Mouse (Mus musculus) layer of hippocampus, adult 18-20 months (tissue): ENCODE measurements around the gene Sac3d1. TPM values are rescaled to one million over a fixed set of nuclear protein-coding genes. Genes with fewer than 3 reads are reported as not detected.
A peak's percentile ranks its signal among the peaks of the same experiment; 100 is the strongest.

Experiments
- DNase-seq, 2 experiments: peaks; one replicate each; pipeline ENCODE4 v3.0.0; 2022; ENCODE audit warnings: low spot score in 2 of 2
- total RNA-seq, 2 experiments: library from RNA; stranded (reverse); gene quantifications; 2 replicates each; pipeline ENCODE4 v1.2.3; 2021

The Sac3d1 gene
- total RNA-seq, 2 experiments from 2014 or later = 15.5 to 15.6 TPM

GRCm38 (mm10) chr19:6071261-6071660 lies 47.2 kb downstream of the Sac3d1 start:
- no peak for DNase-seq

- DNase-seq = no peak
Observed at GRCm38 (mm10) chr19:6070571-6071250, 47.7 kb downstream of the Sac3d1 start.

GRCm38 (mm10) chr19:6069851-6070250 lies 48.6 kb downstream of the Sac3d1 start:
- DNase-seq = no peak

- no peak for DNase-seq
Observed at GRCm38 (mm10) chr19:6068951-6069350, 49.5 kb downstream of the Sac3d1 start.

GRCm38 (mm10) chr19:6067724-6068415 lies 50.6 kb downstream of the Sac3d1 start, which contains the start of gene Tm7sf2:
Gene Tm7sf2 (minus strand): TSS chr19:6068373.
- peak; percentile 83 to 89 for DNase-seq

- DNase-seq = peak; percentile 77 to 86
Observed at GRCm38 (mm10) chr19:6067011-6067723, 51.3 kb downstream of the Sac3d1 start.

- DNase-seq = no peak
Observed at GRCm38 (mm10) chr19:6066571-6066970, 51.9 kb downstream of the Sac3d1 start.

Other genes starting within 250 kb of the Sac3d1 start
- 10 to 100 TPM; 12.7 to 13.0 TPM for gene Frmd8, start 243.4 kb downstream of the Sac3d1 start, total RNA-seq
- gene Slc25a45, start 240.8 kb downstream of the Sac3d1 start, total RNA-seq = 1 to 10 TPM; 2.9 to 3.2 TPM
- gene Tigd3, start 224.5 kb downstream of the Sac3d1 start, total RNA-seq = 1 to 10 TPM; 2.5 TPM
- gene Dpf2, start 205.6 kb downstream of the Sac3d1 start, total RNA-seq = 100 to 1,000 TPM in 1 of 2 experiments, 10 to 100 TPM in 1; 90.8 to 100 TPM
- gene Cdc42ep2, start 193.8 kb downstream of the Sac3d1 start, total RNA-seq = 1 to 10 TPM; 4.3 to 4.6 TPM
- 1 to 10 TPM; 5.0 to 5.9 TPM for gene Pola2, start 154.4 kb downstream of the Sac3d1 start, total RNA-seq
- gene Slc22a20, start 132.5 kb downstream of the Sac3d1 start, total RNA-seq = not detected
- gene Capn1, start 102.8 kb downstream of the Sac3d1 start, total RNA-seq = 10 to 100 TPM; 23.2 to 24.8 TPM
- gene Syvn1, start 72.1 kb downstream of the Sac3d1 start, total RNA-seq = 10 to 100 TPM; 43.4 to 44.5 TPM
- gene Mrpl49, start 60.9 kb downstream of the Sac3d1 start, total RNA-seq = 10 to 100 TPM; 48.0 to 52.0 TPM
- gene Fau, start 60.8 kb downstream of the Sac3d1 start, total RNA-seq = 100 to 1,000 TPM; 769 to 789 TPM
- 10 to 100 TPM; 34.6 to 36.2 TPM for gene Znhit2, start 57.5 kb downstream of the Sac3d1 start, total RNA-seq
- gene Tm7sf2, start 50.3 kb downstream of the Sac3d1 start, total RNA-seq = 10 to 100 TPM; 22.4 to 24.4 TPM
- 10 to 100 TPM; 93.7 to 94.4 TPM for gene Vps51, start 41.4 kb downstream of the Sac3d1 start, total RNA-seq
- not detected for gene Tmem262, start 38.6 kb downstream of the Sac3d1 start, total RNA-seq
- gene Gm28374, start 36.4 kb downstream of the Sac3d1 start, total RNA-seq = 1 to 10 TPM in 1 of 2 experiments, under 1 TPM in 1; 0.91 to 1.3 TPM
- 10 to 100 TPM; 36.6 to 42.0 TPM for gene Zfpl1, start 33.7 kb downstream of the Sac3d1 start, total RNA-seq
- not detected for gene Cdca5, start 33.7 kb downstream of the Sac3d1 start, total RNA-seq
- not detected for gene AC131692.1, start 24.2 kb downstream of the Sac3d1 start, total RNA-seq
- under 1 TPM in 1 of 2 experiments, not detected in 1; 0.12 TPM for gene Naaladl1, start 12.9 kb downstream of the Sac3d1 start, total RNA-seq
- 10 to 100 TPM; 37.6 to 45.1 TPM for gene Snx15, start 9.7 kb upstream of the Sac3d1 start, total RNA-seq
- gene Batf2, start 22.3 kb upstream of the Sac3d1 start, total RNA-seq = under 1 TPM; 0.59 to 0.89 TPM
- gene Arl2, start 22.9 kb upstream of the Sac3d1 start, total RNA-seq = 10 to 100 TPM; 83.2 to 84.8 TPM
- not detected for gene Majin, start 65.7 kb upstream of the Sac3d1 start, total RNA-seq
- gene Gpha2, start 107.7 kb upstream of the Sac3d1 start, total RNA-seq = not detected
- gene Ppp2r5b, start 117.2 kb upstream of the Sac3d1 start, total RNA-seq = 100 to 1,000 TPM; 133 TPM
- 10 to 100 TPM; 34.0 to 34.2 TPM for gene Atg2a, start 123.0 kb upstream of the Sac3d1 start, total RNA-seq
- gene Ehd1, start 158.1 kb upstream of the Sac3d1 start, total RNA-seq = 10 to 100 TPM; 86.6 to 88.0 TPM
- gene Cdc42bpg, start 187.8 kb upstream of the Sac3d1 start, total RNA-seq = 1 to 10 TPM; 4.8 to 5.6 TPM
- 10 to 100 TPM; 63.0 to 71.3 TPM for gene Men1, start 216.3 kb upstream of the Sac3d1 start, total RNA-seq
- gene Map4k2, start 222.5 kb upstream of the Sac3d1 start, total RNA-seq = 10 to 100 TPM; 82.2 to 89.6 TPM
- 100 to 1,000 TPM; 196 to 207 TPM for gene Sf1, start 245.0 kb upstream of the Sac3d1 start, total RNA-seq